Comparison of ENCODE assay signal across 10 mouse cellular contexts in genomic region chr14:57701915-57702477, GRCm38 (mm10). TPM values are rescaled to one million over a fixed set of nuclear protein-coding genes. Genes with fewer than 3 reads are reported as not detected.
DNase-seq lines count a peak whose midpoint lies in the region; ATAC-seq and TF ChIP-seq lines count a peak whose summit lies in the region.
"Had no signal": no experiment of that assay in that cellular context is flagged by ENCODE, and none has a peak within 500 bp of the region (broad histone marks: within the 10 kb centered on the region; RNA-seq: fewer than 3 reads in every experiment).

No protein-coding gene starts in this region.

- H3K9ac ChIP-seq in lung, embryonic 14.5 days: no peak overlapping the region
- H3K9ac ChIP-seq in intestine, embryonic 14.5 days (ENCODE audit: low read length): no peak overlapping the region
- H3K9ac ChIP-seq in neural tube, embryonic 14.5 days (replicated peaks; ENCODE audit: low read depth, low read length): no peak overlapping the region
- H3K9ac ChIP-seq: liver, embryonic 15.5 days had no signal

- H3K27me3 ChIP-seq in lung, embryonic 14.5 days (ENCODE audit: insufficient read depth, low read length): no peaks in the 10 kb centered on the region
- H3K27me3 ChIP-seq in intestine, embryonic 14.5 days (replicated peaks; ENCODE audit: control insufficient read depth, insufficient read depth, low read length): no peaks in the 10 kb centered on the region
- H3K27me3 ChIP-seq in neural tube, embryonic 14.5 days (ENCODE audit: control insufficient read depth, insufficient read depth, low read length): no peaks in the 10 kb centered on the region
- H3K27me3 ChIP-seq: liver, embryonic 15.5 days had no signal

- WGBS in lung, embryonic 14.5 days: 62% methylated on average over 12 of the region's 12 CpGs
- WGBS in intestine, embryonic 14.5 days: 66% methylated on average over 12 of the region's 12 CpGs
- WGBS in neural tube, embryonic 14.5 days: 49% methylated on average over 12 of the region's 12 CpGs

- TF ChIP-seq CTCF in lung, embryonic 14.5 days (IDR thresholded peaks at IDR 0.05; ENCODE audit: low read depth): no peak

- ATAC-seq in lung, embryonic 14.5 days (ENCODE audit: insufficient read depth): peak; percentile 65
- peak; percentile 85 for ATAC-seq in intestine, embryonic 14.5 days (replicated peaks; ENCODE audit: low FRiP score, low TSS enrichment, low read depth)
- peak; percentile 54; the same call in 1 of the 2 replicates for ATAC-seq in neural tube, embryonic 14.5 days (ENCODE audit: low read depth)
- no peak for ATAC-seq in cerebellum, adult (ENCODE audit: insufficient number of reproducible peaks, low FRiP score, low TSS enrichment)

- H3K27ac ChIP-seq in lung, embryonic 14.5 days (ENCODE audit: low read depth): peak overlapping the region; percentile 48; the same call in 1 of the 2 replicates
- peak overlapping the region; percentile 67; the same call in 1 of the 2 replicates for H3K27ac ChIP-seq in intestine, embryonic 14.5 days (ENCODE audit: low read depth)
- peak overlapping the region; percentile 25; the same call in 1 of the 2 replicates for H3K27ac ChIP-seq in neural tube, embryonic 14.5 days (ENCODE audit: low read depth, low read length)
- H3K27ac ChIP-seq: kidney, postnatal 0 days; liver, embryonic 15.5 days had no signal

- no peak overlapping the region for H3K4me3 ChIP-seq in lung, embryonic 14.5 days (ENCODE audit: low read depth, low read length)
- H3K4me3 ChIP-seq in intestine, embryonic 14.5 days (ENCODE audit: low read depth, low read length): no peak overlapping the region
- H3K4me3 ChIP-seq in neural tube, embryonic 14.5 days (ENCODE audit: low read depth, low read length): no peak overlapping the region
- H3K4me3 ChIP-seq: liver, embryonic 15.5 days had no signal

- peak; percentile 54 for DNase-seq in lung, embryonic 14.5 days
- DNase-seq in lung, postnatal 4 days: no peak
- DNase-seq in fat pad, adult 2 months (ENCODE audit: extremely low read depth, low read depth, low spot score): peak; percentile 42
- DNase-seq in intestine, embryonic 14.5 days (ENCODE audit: low spot score): no peak
- DNase-seq in thymus, postnatal 0 days (ENCODE audit: low spot score): no peak
- DNase-seq in yolk sac, embryonic 10.5 days (ENCODE audit: low spot score): no peak

- no peaks in the 10 kb centered on the region for H3K4me1 ChIP-seq in lung, embryonic 14.5 days (ENCODE audit: insufficient read depth)
- no peaks in the 10 kb centered on the region for H3K4me1 ChIP-seq in intestine, embryonic 14.5 days (replicated peaks; ENCODE audit: control insufficient read depth, insufficient read depth, low read length)
- H3K4me1 ChIP-seq in neural tube, embryonic 14.5 days (ENCODE audit: control insufficient read depth, insufficient read depth, low read length): peaks cover 3% of the 10 kb centered on the region; the same call in 1 of the 2 replicates

- peaks cover 48% of the 10 kb centered on the region for H3K36me3 ChIP-seq in lung, embryonic 14.5 days (ENCODE audit: insufficient read depth)
- peaks cover 57% of the 10 kb centered on the region for H3K36me3 ChIP-seq in intestine, embryonic 14.5 days (ENCODE audit: control insufficient read depth, insufficient read depth, low read length)
- peaks cover 14% of the 10 kb centered on the region for H3K36me3 ChIP-seq in neural tube, embryonic 14.5 days (ENCODE audit: control insufficient read depth, insufficient read depth, low read length)

- H3K9me3 ChIP-seq in lung, embryonic 14.5 days (ENCODE audit: low read depth, low read length): no peaks in the 10 kb centered on the region
- H3K9me3 ChIP-seq in intestine, embryonic 14.5 days (ENCODE audit: control insufficient read depth, low read length): no peaks in the 10 kb centered on the region
- H3K9me3 ChIP-seq in neural tube, embryonic 14.5 days (ENCODE audit: control insufficient read depth, low read length): no peaks in the 10 kb centered on the region
- H3K9me3 ChIP-seq: liver, embryonic 15.5 days had no signal

- H3K4me2 ChIP-seq in lung, embryonic 14.5 days: no peak overlapping the region
- no peak overlapping the region for H3K4me2 ChIP-seq in intestine, embryonic 14.5 days (ENCODE audit: low read length)
- no peak overlapping the region for H3K4me2 ChIP-seq in neural tube, embryonic 14.5 days (ENCODE audit: low read depth, low read length)
- H3K4me2 ChIP-seq: liver, embryonic 15.5 days had no signal

RNA-seq across cellular contexts. Expression of gene Xpo4, which starts 36.8 kb away (rescaled TPM):
- 33.7 and 37.1 TPM in 2 replicates for polyA plus RNA-seq in lung, embryonic 14.5 days (2014; fragmentation: Nextera tagmentation; extraction: Ambion mirVana)
- polyA plus RNA-seq in intestine, embryonic 14.5 days (2014; fragmentation: Nextera tagmentation; extraction: Ambion mirVana): 34.9 and 37.6 TPM in 2 replicates
- polyA plus RNA-seq in neural tube, embryonic 14.5 days (2014; fragmentation: Nextera tagmentation; extraction: Ambion mirVana): 17.5 and 18.0 TPM in 2 replicates
- 14.0 and 19.6 TPM in 2 replicates for polyA plus RNA-seq in thymus, postnatal 0 days (2015; fragmentation: Nextera tagmentation; extraction: Ambion mirVana)

RNA-seq across cellular contexts. Expression of gene Gm49361, which starts 43.9 kb away (rescaled TPM):
- not detected in 2 replicates for polyA plus RNA-seq in lung, embryonic 14.5 days (2014; fragmentation: Nextera tagmentation; extraction: Ambion mirVana)
- polyA plus RNA-seq in intestine, embryonic 14.5 days (2014; fragmentation: Nextera tagmentation; extraction: Ambion mirVana): not detected in 2 replicates
- not detected in 2 replicates for polyA plus RNA-seq in neural tube, embryonic 14.5 days (2014; fragmentation: Nextera tagmentation; extraction: Ambion mirVana)
- not detected in 2 replicates for polyA plus RNA-seq in thymus, postnatal 0 days (2015; fragmentation: Nextera tagmentation; extraction: Ambion mirVana)
- polyA plus RNA-seq: kidney, postnatal 0 days; liver, embryonic 15.5 days had no signal

RNA-seq across cellular contexts. Expression of gene Lats2, which starts 56.2 kb away (rescaled TPM):
- 25.1 and 28.9 TPM in 2 replicates for polyA plus RNA-seq in lung, embryonic 14.5 days (2014; fragmentation: Nextera tagmentation; extraction: Ambion mirVana)
- polyA plus RNA-seq in intestine, embryonic 14.5 days (2014; fragmentation: Nextera tagmentation; extraction: Ambion mirVana): 20.5 and 21.7 TPM in 2 replicates
- 5.0 and 9.7 TPM in 2 replicates for polyA plus RNA-seq in neural tube, embryonic 14.5 days (2014; fragmentation: Nextera tagmentation; extraction: Ambion mirVana)
- polyA plus RNA-seq in thymus, postnatal 0 days (2015; fragmentation: Nextera tagmentation; extraction: Ambion mirVana): 4.7 and 4.9 TPM in 2 replicates

Comparison
In these comparisons a context has a peak if more than half of its experiments do, and no peak if none do; other contexts are left out.
1. DNase-seq: peak in lung, embryonic 14.5 days (single experiment) and fat pad, adult 2 months (single experiment); none in lung, postnatal 4 days (0 of 2), intestine, embryonic 14.5 days (single experiment), thymus, postnatal 0 days (single experiment) and yolk sac, embryonic 10.5 days (single experiment).
2. Peak in every context shown above with its lines, with median percentiles within 50 percentile points of each other: H3K27ac ChIP-seq.